Mouse (Mus musculus): Measurements from ENCODE around the gene Edil3.

DNA sequence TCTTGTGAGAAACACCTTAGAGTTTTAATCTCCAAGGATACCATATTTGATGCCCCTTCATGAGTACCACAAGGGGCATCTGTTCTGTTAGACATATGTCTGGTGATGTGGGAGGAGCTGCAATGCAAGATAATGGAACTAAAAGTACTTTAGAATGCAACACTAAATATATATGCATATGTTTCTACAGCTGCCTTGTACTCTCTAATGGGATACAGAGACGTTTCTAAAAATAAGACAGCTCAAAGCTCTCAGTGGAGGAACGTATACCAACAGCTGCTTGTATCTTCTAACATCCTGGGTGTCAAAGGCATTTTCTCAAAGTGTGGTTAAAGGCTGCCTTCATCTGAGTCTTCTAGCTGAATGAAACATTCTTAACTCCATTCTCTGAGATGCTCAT is 378.0 kb downstream of the Edil3 start:
- TF ChIP-seq POLR2A (IDR thresholded peaks at IDR 0.05; ENCODE audit: low read depth, low read length): no peak
- TF ChIP-seq CTCF (conservative IDR thresholded peaks at IDR 0.05; ENCODE audit: insufficient read depth, insufficient read length, low read depth, low read length): no peak

All from kidney, adult 2 months (tissue).